Mouse (Mus musculus) midbrain, postnatal 0 days (tissue): ENCODE data around the gene Srd5a1. TPM values are rescaled to one million over a fixed set of nuclear protein-coding genes. Genes with fewer than 3 reads are reported as not detected.
A peak's percentile ranks its signal among the peaks of the same experiment; 100 is the strongest.

Experiments
- ATAC-seq: fragments of 200-750 bp; cut with Nextera tagmentation; 2 replicates; pipeline ENCODE4 v1.8.0; 2017; ENCODE audit warnings: moderate number of reproducible peaks, mild to moderate bottlenecking, moderate TSS enrichment, moderate library complexity; ENCODE audit not compliant: low FRiP score
- DNase-seq: peaks from one replicate; pipeline ENCODE4 v3.0.0-alpha.2; 2015; ENCODE audit warnings: low spot score
- H3K27ac ChIP-seq: fragments of 300-500 bp; sonication (generic); 2 replicates; pipeline ENCODE4 v1.5.1; 2014; ENCODE audit warnings: low read depth, mild to moderate bottlenecking, low read length, mixed read lengths
- H3K27me3 ChIP-seq: fragments of 300-500 bp; sonication (generic); 2 replicates; pipeline ENCODE4 v1.6.1; 2014; ENCODE audit warnings: low read length, control low read depth, mixed read lengths; ENCODE audit not compliant: insufficient read depth
- H3K36me3 ChIP-seq: fragments of 300-500 bp; sonication (generic); 2 replicates; pipeline ENCODE4 v1.6.1; 2014; ENCODE audit warnings: low read length, control low read depth, mixed read lengths; ENCODE audit not compliant: insufficient read depth
- H3K4me1 ChIP-seq: fragments of 300-500 bp; sonication (generic); 2 replicates; pipeline ENCODE4 v1.6.1; 2014; ENCODE audit warnings: mild to moderate bottlenecking, control low read depth, antibody characterized with exemption, low read length, mixed read lengths; ENCODE audit not compliant: insufficient read depth
- H3K4me2 ChIP-seq: fragments of 300-500 bp; sonication (generic); 2 replicates; pipeline ENCODE4 v1.6.1; 2014; ENCODE audit warnings: low read depth, mild to moderate bottlenecking, low read length, mixed read lengths; ENCODE audit not compliant: poor library complexity, severe bottlenecking
- H3K4me3 ChIP-seq: fragments of 300-500 bp; sonication (generic); 2 replicates; pipeline ENCODE4 v1.5.1; 2014; ENCODE audit warnings: low read depth, mild to moderate bottlenecking, low read length, moderate library complexity
- H3K9ac ChIP-seq: fragments of 300-500 bp; sonication (generic); replicated peaks from 2 replicates; pipeline ENCODE4 v1.6.1; 2014; ENCODE audit warnings: mild to moderate bottlenecking, low read length, moderate library complexity, mixed read lengths; ENCODE audit not compliant: poor library complexity, severe bottlenecking
- H3K9me3 ChIP-seq: fragments of 300-500 bp; sonication (generic); 2 replicates; pipeline ENCODE4 v1.6.1; 2016; ENCODE audit warnings: low read length, control low read depth
- CTCF ChIP-seq: IDR thresholded peaks from 2 replicates; pipeline ENCODE4 v1.5.1; 2016; ENCODE audit warnings: antibody characterized with exemption, mild to moderate bottlenecking
- WGBS: fragments of 180-500 bp; shearing (Covaris S2); extraction: QIAGEN DNeasy Blood & Tissue Kit; methylation state at CpG from one replicate; pipeline ENCODE4 v1.1.7; 2014; 5-methylcytosine and 5-hydroxymethylcytosine counted together
- polyA plus RNA-seq: library from polyadenylated mRNA; unstranded; fragments of >200 nt; fragmentation: Nextera tagmentation; extraction: Ambion mirVana; gene quantifications from 2 replicates; pipeline ENCODE4 v1.2.1, GENCODE M21; 2015
- total RNA-seq: library from RNA; depleted of rRNA; stranded (reverse); fragments of >200 nt; gene quantifications from 2 replicates; pipeline ENCODE4 v1.2.3, GENCODE M21; 2014; rRNA removed

The Srd5a1 gene
- total and polyA plus RNA-seq, 2 experiments from 2014 or later = 22.9 to 36.3 TPM

GRCm38 (mm10) chr13:69531431-69531830, 79.8 kb downstream of the Srd5a1 start:
- Histone ChIP-seq H3K4me1 (peaks cover 35% of the 10 kb centered on the region), H3K4me3 (peak overlapping the region; percentile 91), H3K9ac (peak overlapping the region; percentile 89; the same call in 1 of the 2 replicates), H3K4me2 (peak overlapping the region; percentile 88), H3K36me3 (no peaks in the 10 kb centered on the region), H3K27ac (no peak overlapping the region), H3K27me3 (no peaks in the 10 kb centered on the region), H3K9me3 (no peaks in the 10 kb centered on the region)
- DNase-seq (no peak), ATAC-seq (no peak)
- no peak for TF ChIP-seq CTCF
- 46% methylated on average over 6 of the region's 6 CpGs for WGBS

GRCm38 (mm10) chr13:69530951-69531350, 80.3 kb downstream of the Srd5a1 start:
- 83% methylated on average over 6 of the region's 6 CpGs for WGBS
- H3K9me3 ChIP-seq = no peaks in the 10 kb centered on the region
- H3K4me1 ChIP-seq = peaks cover 36% of the 10 kb centered on the region
- ATAC-seq (no peak), DNase-seq (no peak)
- peak overlapping the region; percentile 88 for H3K4me2 ChIP-seq
- H3K4me3 ChIP-seq = peak overlapping the region; percentile 91; the same call in 1 of the 2 replicates
- H3K27me3 ChIP-seq = no peaks in the 10 kb centered on the region
- TF ChIP-seq CTCF = no peak
- H3K27ac ChIP-seq = no peak overlapping the region
- H3K9ac ChIP-seq = no peak overlapping the region
- no peaks in the 10 kb centered on the region for H3K36me3 ChIP-seq

- Histone ChIP-seq H3K27ac (no peak overlapping the region), H3K27me3 (no peaks in the 10 kb centered on the region), H3K9ac (no peak overlapping the region), H3K4me1 (peaks cover 31% of the 10 kb centered on the region), H3K4me2 (peak overlapping the region; percentile 88; the same call in 1 of the 2 replicates), H3K9me3 (no peaks in the 10 kb centered on the region), H3K4me3 (no peak overlapping the region), H3K36me3 (no peaks in the 10 kb centered on the region)
- no peak for DNase-seq
- no peak for ATAC-seq
- WGBS = 85% methylated on average over 3 of the region's 3 CpGs
- no peak for TF ChIP-seq CTCF
Observed at GRCm38 (mm10) chr13:69530156-69530555, 81.1 kb downstream of the Srd5a1 start.

GRCm38 (mm10) chr13:69528531-69528930, 82.7 kb downstream of the Srd5a1 start:
- H3K4me2 ChIP-seq = no peak overlapping the region
- no peak overlapping the region for H3K9ac ChIP-seq
- H3K4me1 ChIP-seq = peaks cover 31% of the 10 kb centered on the region
- no peak for DNase-seq
- H3K27me3 ChIP-seq = no peaks in the 10 kb centered on the region
- H3K36me3 ChIP-seq = no peaks in the 10 kb centered on the region
- H3K4me3 ChIP-seq = no peak overlapping the region
- no peak overlapping the region for H3K27ac ChIP-seq
- TF ChIP-seq CTCF = no peak
- no peak for ATAC-seq
- no peaks in the 10 kb centered on the region for H3K9me3 ChIP-seq
- 80% methylated on average over 7 of the region's 7 CpGs for WGBS

- Histone ChIP-seq H3K9me3 (no peaks in the 10 kb centered on the region), H3K27me3 (no peaks in the 10 kb centered on the region), H3K9ac (no peak overlapping the region), H3K4me3 (no peak overlapping the region), H3K4me2 (no peak overlapping the region), H3K4me1 (peaks cover 18% of the 10 kb centered on the region), H3K36me3 (no peaks in the 10 kb centered on the region), H3K27ac (no peak overlapping the region)
- DNase-seq (no peak), ATAC-seq (no peak)
- TF ChIP-seq CTCF = no peak
- WGBS = 53% methylated on average over 4 of the region's 4 CpGs
Observed at GRCm38 (mm10) chr13:69525867-69526266, 85.4 kb downstream of the Srd5a1 start.

GRCm38 (mm10) chr13:69524158-69524530, 87.1 kb downstream of the Srd5a1 start:
- Histone ChIP-seq H3K9me3 (no peaks in the 10 kb centered on the region), H3K4me2 (no peak overlapping the region), H3K9ac (no peak overlapping the region), H3K27ac (no peak overlapping the region), H3K27me3 (no peaks in the 10 kb centered on the region), H3K4me3 (no peak overlapping the region), H3K4me1 (peaks cover 7% of the 10 kb centered on the region), H3K36me3 (no peaks in the 10 kb centered on the region)
- no peak for DNase-seq
- ATAC-seq = no peak
- WGBS = 65% methylated on average over 2 of the region's 2 CpGs
- no peak for TF ChIP-seq CTCF

Other genes starting within 250 kb of the Srd5a1 start
- gene Nsun2, start 77.7 kb downstream of the Srd5a1 start, total RNA-seq = 51.1 and 60.3 TPM in 2 replicates
- gene Nsun2, start 77.7 kb downstream of the Srd5a1 start, polyA plus RNA-seq = 56.7 and 60.2 TPM in 2 replicates
- gene Tent4a, start 76.8 kb downstream of the Srd5a1 start, total RNA-seq = 26.1 TPM in 2 replicates
- 4.5 and 5.2 TPM in 2 replicates for gene Tent4a, start 76.8 kb downstream of the Srd5a1 start, polyA plus RNA-seq
- gene Ube2ql1, start 128.4 kb upstream of the Srd5a1 start, total RNA-seq = 145 and 157 TPM in 2 replicates
- 25.1 and 25.8 TPM in 2 replicates for gene Ube2ql1, start 128.4 kb upstream of the Srd5a1 start, polyA plus RNA-seq
- gene Med10, start 191.0 kb upstream of the Srd5a1 start, total RNA-seq = 47.2 and 50.5 TPM in 2 replicates
- gene Med10, start 191.0 kb upstream of the Srd5a1 start, polyA plus RNA-seq = 143 and 144 TPM in 2 replicates